Mouse (Mus musculus): ENCODE data around the gene Nlk.

Nlk gene

GRCm38 (mm10) chr11:78547718-78548460 lies 149.3 kb downstream of the Nlk start:
- no peak; the same call in 1 of the 2 replicates for TF ChIP-seq GATA4 (IDR thresholded peaks at IDR 0.05; ENCODE audit: insufficient replicate concordance, low read length)

DNA sequence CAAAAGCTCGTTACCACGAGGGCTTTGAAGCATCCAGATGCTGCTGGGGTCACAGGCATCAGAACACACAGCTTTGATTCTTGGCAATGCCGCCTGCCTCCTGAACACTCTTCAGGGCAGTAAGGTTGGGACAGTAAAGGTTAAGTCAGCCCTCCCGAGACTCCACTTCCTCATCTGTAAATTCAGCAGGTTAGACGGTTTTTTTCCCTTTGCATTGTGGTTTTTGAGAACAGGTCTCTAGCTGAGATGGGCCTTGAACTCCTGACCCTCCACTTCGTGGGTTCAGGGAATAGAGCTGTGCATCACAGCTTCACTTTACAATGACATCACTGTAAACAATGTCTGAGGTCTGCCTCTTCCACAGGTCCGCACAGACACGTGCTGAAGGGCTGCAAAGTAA lies 152.0 kb downstream of the Nlk start:
- no peak for TF ChIP-seq GATA4 (IDR thresholded peaks at IDR 0.05; ENCODE audit: insufficient replicate concordance, low read length)

- no peak for TF ChIP-seq GATA4 (IDR thresholded peaks at IDR 0.05; ENCODE audit: insufficient replicate concordance, low read length)
Observed at GRCm38 (mm10) chr11:78544449-78545111, 152.6 kb downstream of the Nlk start.

DNA sequence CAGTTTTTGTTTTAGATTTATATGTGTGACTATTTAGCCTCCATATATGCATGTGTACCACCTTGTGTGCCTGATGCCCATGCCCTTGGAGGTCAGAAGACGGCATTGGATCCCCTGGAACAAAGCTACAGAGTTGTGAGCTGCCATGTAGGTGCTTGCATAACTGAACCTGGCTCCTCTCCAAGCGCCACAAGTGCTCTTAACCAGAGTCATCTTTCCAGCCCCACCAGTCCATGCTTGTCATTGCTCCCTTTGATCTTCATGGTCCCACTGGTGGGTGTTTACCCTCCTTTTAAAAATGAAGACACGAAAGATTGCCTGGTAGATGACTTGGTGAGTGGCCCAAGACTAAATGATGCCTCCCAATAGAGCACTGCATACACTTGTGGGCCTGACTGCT lies 156.8 kb downstream of the Nlk start:
- no peak for TF ChIP-seq GATA4 (IDR thresholded peaks at IDR 0.05; ENCODE audit: insufficient replicate concordance, low read length)

GRCm38 (mm10) chr11:78536690-78537084 lies 160.5 kb downstream of the Nlk start:
- no peak for TF ChIP-seq GATA4 (IDR thresholded peaks at IDR 0.05; ENCODE audit: insufficient replicate concordance, low read length)

DNA sequence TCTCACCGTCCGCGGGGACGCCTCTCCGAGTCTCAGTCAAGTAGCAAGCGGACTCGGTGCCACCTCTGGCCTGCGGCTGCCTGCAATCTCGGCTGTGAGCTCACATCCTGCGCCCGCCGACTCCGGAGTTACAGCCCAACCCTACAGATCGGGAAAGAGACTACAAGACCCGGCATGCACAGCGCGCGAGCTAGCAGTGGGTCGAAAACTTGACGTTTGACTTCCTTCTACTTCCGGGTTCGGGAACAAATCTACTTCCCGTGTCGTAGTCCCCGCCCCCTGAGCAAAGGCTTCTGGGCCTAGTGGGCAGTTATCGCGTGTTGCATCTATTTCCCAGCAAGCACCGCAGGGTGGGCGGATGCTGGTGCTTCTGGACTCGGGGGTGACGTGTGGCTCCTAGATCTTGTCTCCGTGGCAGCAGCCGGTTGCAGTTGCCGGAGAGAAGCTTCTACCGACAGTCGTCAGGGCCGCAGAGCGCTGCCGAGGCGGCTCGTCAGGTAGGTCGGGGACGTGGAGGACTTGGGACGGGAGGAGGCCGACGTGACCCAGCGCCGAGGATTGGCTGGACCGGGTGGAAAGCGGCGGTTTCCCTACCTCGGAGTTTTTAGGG lies 161.0 kb downstream of the Nlk start, which contains the start of the genes Tnfaip1 and Ift20:
TSS of gene Tnfaip1 (minus strand) at position 253 of the 610 bp plus-strand sequence.
TSS of gene Ift20 (plus strand) at position 282 of the 610 bp plus-strand sequence.
- peak; percentile 99 for TF ChIP-seq GATA4 (IDR thresholded peaks at IDR 0.05; ENCODE audit: insufficient replicate concordance, low read length)

DNA sequence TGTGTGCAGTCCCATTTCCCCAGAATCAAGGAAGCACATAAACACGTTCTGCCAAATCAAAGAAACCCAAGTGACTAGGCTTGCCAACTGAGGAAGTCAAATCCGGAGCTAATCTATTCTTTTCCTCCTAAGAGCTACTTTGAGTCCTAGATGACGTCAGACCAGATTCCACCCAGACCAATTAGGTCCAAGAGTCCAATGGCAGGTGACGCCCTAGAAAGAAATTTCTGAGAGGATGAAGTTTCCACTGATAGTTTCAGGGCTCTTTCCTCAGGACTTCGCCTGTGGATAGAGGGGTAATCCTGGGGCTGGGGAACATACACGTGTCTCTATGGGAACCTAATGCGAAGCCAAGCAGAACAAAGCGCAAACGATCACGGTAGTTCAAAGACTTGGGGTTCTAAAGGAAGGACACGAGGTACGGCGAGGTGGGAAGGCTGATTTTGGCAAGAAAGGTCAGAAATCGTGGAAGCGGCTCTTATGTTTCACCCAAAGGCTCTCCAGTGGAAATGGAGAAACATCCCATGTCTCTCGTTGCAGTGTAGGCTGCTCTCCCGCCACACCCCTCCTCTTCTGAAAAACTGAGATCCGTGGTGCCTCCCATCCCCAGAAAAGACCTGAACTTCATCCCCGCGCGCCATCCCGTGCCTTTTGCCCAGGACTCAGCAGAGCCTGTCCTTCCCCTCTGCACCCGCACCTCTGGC lies 161.6 kb downstream of the Nlk start:
- peak; percentile 63; the same call in 1 of the 2 replicates for TF ChIP-seq GATA4 (IDR thresholded peaks at IDR 0.05; ENCODE audit: insufficient replicate concordance, low read length)

- TF ChIP-seq GATA4 (IDR thresholded peaks at IDR 0.05; ENCODE audit: insufficient replicate concordance, low read length): no peak
Observed at GRCm38 (mm10) chr11:78534516-78534915, 162.7 kb downstream of the Nlk start.

- peak; percentile 81; the same call in 1 of the 2 replicates for TF ChIP-seq GATA4 (IDR thresholded peaks at IDR 0.05; ENCODE audit: insufficient replicate concordance, low read length)
Observed at GRCm38 (mm10) chr11:78531046-78531445, 166.1 kb downstream of the Nlk start.

DNA sequence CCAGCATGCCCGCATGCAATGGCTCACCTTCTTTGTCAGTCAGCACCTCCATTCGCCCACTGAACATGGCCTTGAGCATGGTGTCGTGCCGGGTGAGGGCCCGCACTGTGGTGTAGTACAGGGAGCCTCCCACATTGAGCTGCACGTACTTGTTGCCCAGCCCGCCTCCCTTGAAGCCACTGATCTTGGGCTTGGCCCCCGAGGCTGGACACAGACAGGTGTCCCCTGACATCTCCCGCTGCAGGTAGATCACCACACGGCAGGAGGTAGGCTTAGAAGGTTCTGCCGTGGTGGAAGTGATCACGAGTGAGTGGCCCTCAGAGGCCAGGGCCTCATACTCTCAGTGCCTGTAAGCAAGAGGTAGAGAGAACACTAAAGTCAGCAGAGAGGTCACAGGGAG lies 167.2 kb downstream of the Nlk start:
- no peak for TF ChIP-seq GATA4 (IDR thresholded peaks at IDR 0.05; ENCODE audit: insufficient replicate concordance, low read length)

- no peak for TF ChIP-seq GATA4 (IDR thresholded peaks at IDR 0.05; ENCODE audit: insufficient replicate concordance, low read length)
Observed at GRCm38 (mm10) chr11:78528714-78529113, 168.5 kb downstream of the Nlk start.

- TF ChIP-seq GATA4 (IDR thresholded peaks at IDR 0.05; ENCODE audit: insufficient replicate concordance, low read length): no peak
Observed at GRCm38 (mm10) chr11:78524838-78525237, 172.3 kb downstream of the Nlk start.

DNA sequence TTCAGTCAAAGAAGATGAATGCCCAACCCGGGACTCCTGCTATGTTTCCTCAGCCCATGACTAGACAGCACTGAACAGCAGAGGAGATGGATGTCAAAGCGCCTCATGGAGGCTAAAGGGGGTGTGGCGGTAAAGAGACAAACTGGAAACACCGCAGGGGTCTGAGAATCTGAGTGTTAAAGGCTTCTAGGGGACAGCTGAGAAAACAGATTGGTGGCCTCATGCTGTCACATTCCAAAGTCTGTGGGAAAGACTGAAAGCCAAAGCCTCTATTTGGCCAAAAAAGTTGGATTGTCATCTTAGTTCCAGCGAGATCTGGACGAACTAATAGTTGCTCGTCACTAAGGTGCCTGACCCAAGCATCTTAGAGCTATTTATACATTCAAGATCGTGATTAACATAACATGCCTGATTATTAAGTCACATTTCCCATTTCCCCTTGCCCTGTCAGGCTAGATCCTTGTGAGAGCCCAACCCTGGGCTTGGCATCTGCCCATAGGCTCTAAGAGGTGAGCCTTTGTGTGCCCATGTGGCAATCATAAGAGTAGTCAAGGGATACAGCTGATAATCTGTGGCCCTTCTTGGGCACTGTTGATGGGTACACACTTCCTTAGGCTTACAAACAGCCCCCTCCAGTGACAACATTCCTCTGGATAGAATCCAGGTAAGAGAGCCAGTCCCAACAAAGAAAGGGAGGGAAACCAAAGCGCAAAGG lies 173.8 kb downstream of the Nlk start:
- no peak for TF ChIP-seq GATA4 (IDR thresholded peaks at IDR 0.05; ENCODE audit: insufficient replicate concordance, low read length)

DNA sequence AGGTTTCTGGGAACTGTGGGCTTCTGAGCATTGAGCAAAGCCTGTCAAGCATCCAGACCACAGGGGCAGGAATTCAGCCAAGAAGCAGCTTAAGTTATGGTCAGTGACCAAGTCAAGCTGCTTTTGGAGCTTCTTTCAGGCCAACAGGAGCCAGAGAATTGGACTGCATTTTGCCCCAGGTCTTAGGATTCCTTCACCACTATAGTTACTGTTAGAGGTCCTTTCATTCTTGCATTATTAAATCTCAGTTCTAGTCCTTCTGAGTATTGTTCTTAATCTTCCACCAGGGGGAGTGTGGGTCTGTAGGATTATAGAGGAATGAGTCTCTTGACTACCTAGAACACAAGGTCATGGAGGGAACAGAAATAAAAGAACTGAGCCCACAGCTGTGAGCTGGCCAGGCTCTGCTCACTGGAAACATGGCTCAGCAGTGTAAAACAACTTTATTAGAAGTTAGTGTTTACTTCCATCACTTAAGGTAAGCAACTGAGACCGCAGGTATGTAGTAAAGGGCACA lies 174.6 kb downstream of the Nlk start:
- no peak for TF ChIP-seq GATA4 (IDR thresholded peaks at IDR 0.05; ENCODE audit: insufficient replicate concordance, low read length)
